Mouse (Mus musculus): Measurements from ENCODE around the gene Thsd4. TPM values are rescaled to one million over a fixed set of nuclear protein-coding genes. Genes with fewer than 3 reads are reported as not detected.

The Thsd4 gene
- polyA plus RNA-seq, 1 experiment from 2014 or later = 3.0 TPM

- no peak overlapping the region for H3K9ac ChIP-seq (replicated peaks; ENCODE audit: low read length)
- DNase-seq (ENCODE audit: low spot score) = no peak
Measured at GRCm38 (mm10) chr9:60527051-60527450, 5.2 kb upstream of the Thsd4 start.

DNA sequence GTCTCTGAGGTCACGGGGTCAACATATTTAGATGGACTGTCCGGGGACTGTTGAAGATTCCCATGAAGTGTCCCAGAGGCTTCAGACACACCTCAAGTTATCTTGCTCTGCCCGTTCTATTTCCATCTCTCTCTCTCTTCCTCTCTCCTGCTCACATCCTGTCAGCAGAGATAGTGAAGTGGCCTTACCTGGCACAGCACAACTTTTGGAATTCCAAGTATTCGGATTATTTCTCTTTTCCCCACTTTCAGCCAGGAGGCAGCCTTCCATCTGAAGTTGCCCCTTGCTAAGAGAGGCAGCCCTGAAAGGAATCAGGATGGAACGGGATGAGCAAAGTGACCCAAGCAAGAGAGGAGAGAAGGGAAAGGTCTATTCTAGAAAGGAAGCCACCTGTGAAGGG lies 4.3 kb upstream of the Thsd4 start:
- Histone ChIP-seq H3K9me3 (replicated peaks; ENCODE audit: control insufficient read depth, low read length) (no peaks in the 10 kb centered on the region), H3K27ac (replicated peaks; ENCODE audit: low read depth, low read length) (no peak overlapping the region), H3K9ac (replicated peaks; ENCODE audit: low read length) (no peak overlapping the region), H3K27me3 (ENCODE audit: control insufficient read depth, insufficient read depth, low read length) (peaks cover 2% of the 10 kb centered on the region; the same call in 1 of the 2 replicates), H3K36me3 (replicated peaks; ENCODE audit: control insufficient read depth, insufficient read depth, low read depth, low read length) (no peaks in the 10 kb centered on the region), H3K4me1 (ENCODE audit: control insufficient read depth, insufficient read depth, low read length) (peaks cover 2% of the 10 kb centered on the region; the same call in 1 of the 2 replicates), H3K4me3 (ENCODE audit: low read depth, low read length) (no peak overlapping the region), H3K4me2 (ENCODE audit: low read depth, low read length) (no peak overlapping the region)
- DNase-seq (ENCODE audit: low spot score) = no peak
- WGBS = 56% methylated on average over 5 of the region's 5 CpGs
- ATAC-seq (replicated peaks; ENCODE audit: insufficient number of reproducible peaks, low FRiP score, low TSS enrichment, low read depth) = no peak

More at GRCm38 (mm10) chr9:60527051-60527450, 5.2 kb upstream of the Thsd4 start:
- Histone ChIP-seq H3K9me3 (replicated peaks; ENCODE audit: control insufficient read depth, low read length) (no peaks in the 10 kb centered on the region), H3K4me3 (ENCODE audit: low read depth, low read length) (no peak overlapping the region), H3K27me3 (ENCODE audit: control insufficient read depth, insufficient read depth, low read length) (no peaks in the 10 kb centered on the region), H3K36me3 (replicated peaks; ENCODE audit: control insufficient read depth, insufficient read depth, low read depth, low read length) (no peaks in the 10 kb centered on the region), H3K27ac (replicated peaks; ENCODE audit: low read depth, low read length) (no peak overlapping the region), H3K4me2 (ENCODE audit: low read depth, low read length) (no peak overlapping the region), H3K4me1 (ENCODE audit: control insufficient read depth, insufficient read depth, low read length) (no peaks in the 10 kb centered on the region)
- no peak for ATAC-seq (replicated peaks; ENCODE audit: insufficient number of reproducible peaks, low FRiP score, low TSS enrichment, low read depth)
- 76% methylated on average over 5 of the region's 5 CpGs for WGBS

DNA sequence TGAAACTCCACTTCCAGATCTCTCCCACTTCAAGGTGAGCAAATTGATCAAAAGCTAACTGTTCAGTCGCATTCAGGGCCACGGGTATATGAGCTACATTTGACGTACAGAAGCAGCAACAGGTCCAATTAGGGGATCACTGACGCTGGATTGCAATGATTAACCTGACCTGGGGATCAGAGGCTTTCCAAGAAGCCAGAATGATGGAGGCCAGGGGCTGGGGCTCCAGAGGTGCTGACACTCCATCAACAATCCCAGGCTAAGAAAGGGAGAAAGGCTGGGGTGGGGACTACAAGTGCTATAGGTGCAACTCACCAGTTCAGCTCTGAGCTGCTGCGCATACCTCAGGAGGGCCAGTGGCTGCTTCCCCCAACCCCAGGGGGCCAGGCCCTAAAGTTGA lies 703 bp downstream of the Thsd4 start:
- Histone ChIP-seq H3K36me3 (replicated peaks; ENCODE audit: control insufficient read depth, insufficient read depth, low read depth, low read length) (no peaks in the 10 kb centered on the region), H3K4me3 (ENCODE audit: low read depth, low read length) (peak overlapping the region; percentile 53; the same call in 1 of the 2 replicates), H3K9me3 (replicated peaks; ENCODE audit: control insufficient read depth, low read length) (no peaks in the 10 kb centered on the region), H3K4me2 (ENCODE audit: low read depth, low read length) (peak overlapping the region; percentile 96), H3K4me1 (ENCODE audit: control insufficient read depth, insufficient read depth, low read length) (peaks cover 2% of the 10 kb centered on the region), H3K9ac (replicated peaks; ENCODE audit: low read length) (no peak overlapping the region), H3K27me3 (ENCODE audit: control insufficient read depth, insufficient read depth, low read length) (peaks cover 4% of the 10 kb centered on the region; the same call in 1 of the 2 replicates), H3K27ac (replicated peaks; ENCODE audit: low read depth, low read length) (no peak overlapping the region)
- 27% methylated on average over 5 of the region's 5 CpGs for WGBS
- DNase-seq (ENCODE audit: low spot score) (no peak), ATAC-seq (replicated peaks; ENCODE audit: insufficient number of reproducible peaks, low FRiP score, low TSS enrichment, low read depth) (no peak)

- H3K27ac ChIP-seq (replicated peaks; ENCODE audit: low read depth, low read length) = no peak overlapping the region
- H3K36me3 ChIP-seq (replicated peaks; ENCODE audit: control insufficient read depth, insufficient read depth, low read depth, low read length) = no peaks in the 10 kb centered on the region
- H3K9ac ChIP-seq (replicated peaks; ENCODE audit: low read length) = no peak overlapping the region
- peaks cover 4% of the 10 kb centered on the region; the same call in 1 of the 2 replicates for H3K27me3 ChIP-seq (ENCODE audit: control insufficient read depth, insufficient read depth, low read length)
- DNase-seq (ENCODE audit: low spot score) (no peak), ATAC-seq (replicated peaks; ENCODE audit: insufficient number of reproducible peaks, low FRiP score, low TSS enrichment, low read depth) (no peak)
- no peak overlapping the region for H3K4me3 ChIP-seq (ENCODE audit: low read depth, low read length)
- H3K4me2 ChIP-seq (ENCODE audit: low read depth, low read length) = no peak overlapping the region
- H3K9me3 ChIP-seq (replicated peaks; ENCODE audit: control insufficient read depth, low read length) = no peaks in the 10 kb centered on the region
- 19% methylated on average over 3 of the region's 3 CpGs for WGBS
- H3K4me1 ChIP-seq (ENCODE audit: control insufficient read depth, insufficient read depth, low read length) = peaks cover 2% of the 10 kb centered on the region
Measured at GRCm38 (mm10) chr9:60519601-60520000, 2.2 kb downstream of the Thsd4 start.

DNA sequence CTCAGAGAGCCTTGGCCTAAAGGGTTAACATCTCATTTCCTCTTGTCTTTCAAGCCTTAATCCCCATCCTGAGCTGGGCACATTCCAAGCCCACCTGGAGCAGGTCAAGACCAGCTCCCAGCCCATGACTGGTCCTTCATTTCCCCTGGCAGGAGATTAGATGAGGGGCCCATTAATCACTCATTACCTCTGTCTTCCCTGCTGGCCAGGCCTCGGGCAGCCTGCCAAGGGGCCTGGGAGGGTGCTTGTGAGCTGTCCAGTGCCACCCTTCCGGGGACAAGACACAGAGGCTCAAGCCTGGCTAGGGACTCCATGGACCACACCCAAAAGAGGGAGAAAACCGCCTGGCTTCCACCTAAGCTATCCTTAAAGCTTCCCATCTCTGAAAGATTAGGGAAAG lies 3.6 kb downstream of the Thsd4 start:
- Histone ChIP-seq H3K36me3 (replicated peaks; ENCODE audit: control insufficient read depth, insufficient read depth, low read depth, low read length) (no peaks in the 10 kb centered on the region), H3K4me2 (ENCODE audit: low read depth, low read length) (no peak overlapping the region), H3K27ac (replicated peaks; ENCODE audit: low read depth, low read length) (no peak overlapping the region), H3K27me3 (ENCODE audit: control insufficient read depth, insufficient read depth, low read length) (peaks cover 4% of the 10 kb centered on the region; the same call in 1 of the 2 replicates), H3K4me1 (ENCODE audit: control insufficient read depth, insufficient read depth, low read length) (peaks cover 2% of the 10 kb centered on the region), H3K9me3 (replicated peaks; ENCODE audit: control insufficient read depth, low read length) (no peaks in the 10 kb centered on the region), H3K9ac (replicated peaks; ENCODE audit: low read length) (no peak overlapping the region), H3K4me3 (ENCODE audit: low read depth, low read length) (no peak overlapping the region)
- ATAC-seq (replicated peaks; ENCODE audit: insufficient number of reproducible peaks, low FRiP score, low TSS enrichment, low read depth) (no peak), DNase-seq (ENCODE audit: low spot score) (no peak)
- WGBS = 23% methylated on average over 3 of the region's 3 CpGs

DNA sequence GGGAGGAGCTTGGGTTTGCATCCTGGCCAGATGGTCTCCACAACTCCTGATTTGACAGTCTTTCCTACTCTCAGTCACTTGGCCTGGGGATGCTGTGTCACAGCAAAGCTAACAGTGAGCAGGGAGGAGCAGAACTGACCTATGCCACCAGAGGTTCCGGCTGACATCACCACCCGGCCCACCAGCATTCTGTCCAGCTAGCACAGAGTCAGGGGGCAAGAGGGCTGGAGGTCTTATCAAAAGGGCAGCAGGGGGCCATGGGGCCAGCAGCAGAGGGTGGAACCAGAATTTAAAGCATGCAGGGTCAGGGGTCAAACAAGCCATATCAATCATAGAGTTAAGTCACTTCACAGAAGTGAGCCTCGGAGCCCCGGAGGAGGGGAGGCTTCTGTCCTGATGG lies 4.7 kb downstream of the Thsd4 start:
- H3K36me3 ChIP-seq (replicated peaks; ENCODE audit: control insufficient read depth, insufficient read depth, low read depth, low read length) = no peaks in the 10 kb centered on the region
- peaks cover 2% of the 10 kb centered on the region for H3K4me1 ChIP-seq (ENCODE audit: control insufficient read depth, insufficient read depth, low read length)
- no peak overlapping the region for H3K9ac ChIP-seq (replicated peaks; ENCODE audit: low read length)
- H3K4me2 ChIP-seq (ENCODE audit: low read depth, low read length) = no peak overlapping the region; the same call in 1 of the 2 replicates
- H3K4me3 ChIP-seq (ENCODE audit: low read depth, low read length) = no peak overlapping the region
- 17% methylated on average over 4 of the region's 4 CpGs for WGBS
- DNase-seq (ENCODE audit: low spot score) = no peak
- H3K9me3 ChIP-seq (replicated peaks; ENCODE audit: control insufficient read depth, low read length) = no peaks in the 10 kb centered on the region
- peaks cover 4% of the 10 kb centered on the region; the same call in 1 of the 2 replicates for H3K27me3 ChIP-seq (ENCODE audit: control insufficient read depth, insufficient read depth, low read length)
- no peak for ATAC-seq (replicated peaks; ENCODE audit: insufficient number of reproducible peaks, low FRiP score, low TSS enrichment, low read depth)
- no peak overlapping the region for H3K27ac ChIP-seq (replicated peaks; ENCODE audit: low read depth, low read length)

DNA sequence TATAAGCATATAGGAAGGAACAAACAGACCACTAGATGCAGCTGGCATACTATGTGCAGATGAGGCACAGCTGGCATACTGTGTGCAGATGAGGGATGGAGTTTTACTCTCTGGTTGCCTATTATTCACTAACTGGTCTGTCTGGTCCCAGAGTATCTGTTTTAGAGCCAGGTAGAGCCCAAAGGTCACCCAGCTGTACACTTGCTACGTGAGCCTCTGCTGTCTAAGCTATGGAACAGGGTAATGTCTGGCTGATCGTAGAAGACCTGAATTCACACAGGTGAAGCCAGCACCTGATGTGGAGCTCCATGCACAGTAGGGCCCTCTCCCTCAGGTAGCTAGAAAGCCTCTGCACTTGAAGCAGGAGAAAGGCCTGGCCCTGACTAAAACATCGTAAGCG lies 5.5 kb downstream of the Thsd4 start:
- no peak overlapping the region for H3K27ac ChIP-seq (replicated peaks; ENCODE audit: low read depth, low read length)
- H3K4me3 ChIP-seq (ENCODE audit: low read depth, low read length) = no peak overlapping the region
- ATAC-seq (replicated peaks; ENCODE audit: insufficient number of reproducible peaks, low FRiP score, low TSS enrichment, low read depth) (no peak), DNase-seq (ENCODE audit: low spot score) (no peak)
- H3K4me1 ChIP-seq (ENCODE audit: control insufficient read depth, insufficient read depth, low read length) = peaks cover 2% of the 10 kb centered on the region
- peaks cover 4% of the 10 kb centered on the region; the same call in 1 of the 2 replicates for H3K27me3 ChIP-seq (ENCODE audit: control insufficient read depth, insufficient read depth, low read length)
- no peak overlapping the region for H3K9ac ChIP-seq (replicated peaks; ENCODE audit: low read length)
- no peaks in the 10 kb centered on the region for H3K9me3 ChIP-seq (replicated peaks; ENCODE audit: control insufficient read depth, low read length)
- H3K4me2 ChIP-seq (ENCODE audit: low read depth, low read length) = no peak overlapping the region
- WGBS = 85% methylated on average over 4 of the region's 4 CpGs
- no peaks in the 10 kb centered on the region for H3K36me3 ChIP-seq (replicated peaks; ENCODE audit: control insufficient read depth, insufficient read depth, low read depth, low read length)

- Histone ChIP-seq H3K9ac (replicated peaks; ENCODE audit: low read length) (no peak overlapping the region), H3K36me3 (replicated peaks; ENCODE audit: control insufficient read depth, insufficient read depth, low read depth, low read length) (no peaks in the 10 kb centered on the region), H3K4me3 (ENCODE audit: low read depth, low read length) (no peak overlapping the region), H3K4me2 (ENCODE audit: low read depth, low read length) (no peak overlapping the region), H3K27me3 (ENCODE audit: control insufficient read depth, insufficient read depth, low read length) (no peaks in the 10 kb centered on the region), H3K4me1 (ENCODE audit: control insufficient read depth, insufficient read depth, low read length) (no peaks in the 10 kb centered on the region; the same call in none of the 2 replicates), H3K27ac (replicated peaks; ENCODE audit: low read depth, low read length) (no peak overlapping the region), H3K9me3 (replicated peaks; ENCODE audit: control insufficient read depth, low read length) (no peaks in the 10 kb centered on the region)
- DNase-seq (ENCODE audit: low spot score) (no peak), ATAC-seq (replicated peaks; ENCODE audit: insufficient number of reproducible peaks, low FRiP score, low TSS enrichment, low read depth) (peak; percentile 59; the same call in 1 of the 2 replicates)
- 36% methylated on average over 11 of the region's 11 CpGs for WGBS
Measured at GRCm38 (mm10) chr9:60513329-60513788, 8.5 kb downstream of the Thsd4 start.
